Mouse (Mus musculus) limb, embryonic 12.5 days (tissue): ENCODE results near the gene Rps9. TPM values are rescaled to one million over a fixed set of nuclear protein-coding genes. Genes with fewer than 3 reads are reported as not detected.
"Not testable (repeated sequence)": the region's sequence is repeated elsewhere in the genome, so short reads cannot be mapped to it uniquely, and the experiment has no call there.

Source experiments
- ATAC-seq: fragments of 200-750 bp; cut with Nextera tagmentation; 2 replicates; pipeline ENCODE4 v1.8.0; 2017; ENCODE audit warnings: low read depth, moderate TSS enrichment; ENCODE audit not compliant: insufficient number of reproducible peaks, insufficient read depth, low FRiP score, low TSS enrichment
- H3K27ac ChIP-seq: fragments of 300-500 bp; sonication (generic); 2 replicates; pipeline ENCODE4 v1.5.1; 2016; ENCODE audit warnings: mild to moderate bottlenecking, moderate library complexity
- H3K27me3 ChIP-seq: fragments of 300-500 bp; sonication (generic); 2 replicates; pipeline ENCODE4 v1.6.1; 2016; ENCODE audit warnings: mild to moderate bottlenecking, moderate library complexity
- H3K36me3 ChIP-seq: fragments of 300-500 bp; sonication (generic); 2 replicates; pipeline ENCODE4 v1.6.1; 2016; ENCODE audit warnings: mild to moderate bottlenecking, moderate library complexity
- H3K4me1 ChIP-seq: fragments of 300-500 bp; sonication (generic); replicated peaks from 2 replicates; pipeline ENCODE4 v1.6.1; 2016
- H3K4me2 ChIP-seq: fragments of 300-500 bp; sonication (generic); 2 replicates; pipeline ENCODE4 v1.6.1; 2016; ENCODE audit warnings: mild to moderate bottlenecking, moderate library complexity
- H3K4me3 ChIP-seq: fragments of 300-500 bp; sonication (generic); replicated peaks from 2 replicates; pipeline ENCODE4 v1.5.1; 2016; ENCODE audit warnings: mild to moderate bottlenecking
- H3K9ac ChIP-seq: fragments of 300-500 bp; sonication (generic); replicated peaks from 2 replicates; pipeline ENCODE4 v1.6.1; 2016; ENCODE audit warnings: mild to moderate bottlenecking, moderate library complexity
- H3K9me3 ChIP-seq: fragments of 300-500 bp; sonication (generic); 2 replicates; pipeline ENCODE4 v1.6.1; 2016; ENCODE audit warnings: mild to moderate bottlenecking, moderate library complexity
- whole genome bisulfite sequencing: fragments of 180-500 bp; shearing (Covaris S2); methylation state at CpG from one replicate; pipeline ENCODE4 v1.1.7; 2016; 5-methylcytosine and 5-hydroxymethylcytosine counted together
- polyA plus RNA-seq: library from polyadenylated mRNA; unstranded; fragments of >200 nt; fragmentation: Nextera tagmentation; extraction: Ambion mirVana; gene quantifications from 2 replicates; pipeline ENCODE4 v1.2.1, GENCODE M21; 2016

The Rps9 gene
- polyA plus RNA-seq, 1 experiment from 2014 or later: 1,455 TPM

- H3K27ac ChIP-seq: no peak overlapping the region
Observed at GRCm38 (mm10) chr7:3683908-3684550, 19.8 kb upstream of the Rps9 start.

GRCm38 (mm10) chr7:3684698-3685097, 19.1 kb upstream of the Rps9 start:
- Histone ChIP-seq H3K9ac (no peak overlapping the region), H3K27ac (no peak overlapping the region), H3K9me3 (no peaks in the 10 kb centered on the region), H3K4me1 (no peaks in the 10 kb centered on the region), H3K4me3 (no peak overlapping the region), H3K36me3 (peaks cover 79% of the 10 kb centered on the region), H3K4me2 (no peak overlapping the region), H3K27me3 (no peaks in the 10 kb centered on the region)
- 93% methylated on average over 8 of the region's 8 CpGs for WGBS
- no peak for ATAC-seq

More at GRCm38 (mm10) chr7:3683908-3684550, 19.8 kb upstream of the Rps9 start:
- Histone ChIP-seq H3K4me1 (no peaks in the 10 kb centered on the region), H3K4me2 (no peak overlapping the region), H3K27me3 (no peaks in the 10 kb centered on the region), H3K9me3 (no peaks in the 10 kb centered on the region), H3K36me3 (peaks cover 83% of the 10 kb centered on the region), H3K9ac (no peak overlapping the region), H3K4me3 (no peak overlapping the region)
- ATAC-seq: no peak
- WGBS: 87% methylated on average over 10 of the region's 10 CpGs

GRCm38 (mm10) chr7:3685400-3686187, 18.2 kb upstream of the Rps9 start:
- WGBS: 86% methylated on average over 31 of the region's 31 CpGs
- H3K27ac ChIP-seq: no peak overlapping the region
- no peaks in the 10 kb centered on the region for H3K4me1 ChIP-seq
- H3K9me3 ChIP-seq: no peaks in the 10 kb centered on the region
- ATAC-seq: no peak
- H3K4me3 ChIP-seq: no peak overlapping the region
- no peaks in the 10 kb centered on the region for H3K27me3 ChIP-seq
- H3K9ac ChIP-seq: no peak overlapping the region
- peaks cover 82% of the 10 kb centered on the region for H3K36me3 ChIP-seq
- H3K4me2 ChIP-seq: no peak overlapping the region

DNA sequence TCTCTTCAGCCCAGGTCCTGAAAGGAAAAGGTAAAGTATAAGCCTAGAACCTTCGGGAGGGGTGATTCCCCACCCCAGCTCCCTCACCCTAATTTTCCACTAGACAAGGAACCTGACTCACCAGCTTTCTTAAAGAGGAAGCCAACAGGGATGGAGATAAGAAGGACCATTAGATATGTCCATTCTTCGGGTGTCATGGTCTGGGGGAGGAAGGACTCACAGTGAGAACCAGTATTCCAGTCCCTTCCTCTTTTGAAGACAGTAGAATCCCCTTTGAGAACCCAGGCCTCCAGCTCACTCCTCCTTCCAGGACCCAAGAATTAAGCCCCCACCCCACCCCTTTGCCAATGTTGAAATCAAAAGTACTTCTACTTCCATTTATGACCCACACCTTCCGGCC, 11.9 kb upstream of the Rps9 start:
- Histone ChIP-seq H3K27ac (peak overlapping the region; percentile 98; the same call in 1 of the 2 replicates), H3K9ac (peak overlapping the region; percentile 89), H3K4me3 (peak overlapping the region; percentile 71), H3K27me3 (no peaks in the 10 kb centered on the region), H3K36me3 (peaks cover 47% of the 10 kb centered on the region), H3K9me3 (no peaks in the 10 kb centered on the region), H3K4me2 (peak overlapping the region; percentile 81), H3K4me1 (peaks cover 21% of the 10 kb centered on the region)
- ATAC-seq: no peak
- 28% methylated on average over 3 of the region's 3 CpGs for WGBS

DNA sequence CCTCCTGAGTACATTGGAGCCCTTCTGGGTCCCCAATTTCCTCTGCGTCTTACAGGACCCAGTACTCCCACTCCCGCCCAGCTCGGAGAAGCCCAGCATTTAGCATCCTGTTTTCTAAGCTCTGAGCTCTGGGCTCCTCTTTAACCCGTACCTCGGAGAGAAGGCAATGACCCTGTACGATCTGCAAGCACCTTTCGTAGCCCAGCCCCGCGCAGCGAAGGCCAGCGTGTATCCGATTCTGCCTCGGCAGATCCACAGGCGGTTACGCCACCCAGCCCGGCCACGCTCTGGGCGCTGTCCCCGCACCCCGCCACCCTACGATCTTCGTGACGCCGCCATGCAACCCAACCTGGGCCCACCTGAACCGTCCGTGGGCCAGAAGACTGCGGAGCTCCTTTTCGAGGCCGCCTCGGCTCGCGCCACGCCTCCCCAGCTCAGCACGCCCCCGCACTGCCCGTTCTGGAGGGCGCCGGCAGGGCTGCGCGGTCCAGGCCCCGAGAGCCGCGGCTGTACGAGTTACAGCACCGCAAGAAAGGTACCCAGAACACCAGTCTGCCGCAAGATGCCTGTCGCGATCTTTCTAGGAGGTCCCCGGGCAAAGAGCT, 11.3 kb upstream of the Rps9 start, which contains the start of gene Tsen34:
Gene Tsen34, plus strand, starts transcription at position 482 of the 605 bp plus-strand sequence.
- ATAC-seq: peak; percentile 73
- Histone ChIP-seq H3K27me3 (no peaks in the 10 kb centered on the region), H3K9me3 (no peaks in the 10 kb centered on the region), H3K36me3 (peaks cover 47% of the 10 kb centered on the region), H3K4me1 (peaks cover 21% of the 10 kb centered on the region), H3K27ac (peak within 1 kb of the TSS; percentile 98), H3K4me2 (peak within 1 kb of the TSS; percentile 81), H3K9ac (peak within 1 kb of the TSS; percentile 89), H3K4me3 (peak within 1 kb of the TSS; percentile 71)
- under 1% methylated on average over 49 of the region's 49 CpGs for WGBS

- no peaks in the 10 kb centered on the region for H3K27me3 ChIP-seq
- peak within 1 kb of the TSS; percentile 71 for H3K4me3 ChIP-seq
- peaks cover 47% of the 10 kb centered on the region for H3K36me3 ChIP-seq
- peaks cover 21% of the 10 kb centered on the region for H3K4me1 ChIP-seq
- H3K27ac ChIP-seq: peak within 1 kb of the TSS; percentile 98
- under 1% methylated on average over 55 of the region's 55 CpGs for WGBS
- no peaks in the 10 kb centered on the region for H3K9me3 ChIP-seq
- peak; percentile 89 for ATAC-seq
- H3K4me2 ChIP-seq: peak within 1 kb of the TSS; percentile 81
- peak within 1 kb of the TSS; percentile 89 for H3K9ac ChIP-seq
Observed at GRCm38 (mm10) chr7:3692987-3693808, 10.6 kb upstream of the Rps9 start, which contains the start of gene Mboat7. Gene Mboat7 (minus strand): TSS chr7:3693523.

DNA sequence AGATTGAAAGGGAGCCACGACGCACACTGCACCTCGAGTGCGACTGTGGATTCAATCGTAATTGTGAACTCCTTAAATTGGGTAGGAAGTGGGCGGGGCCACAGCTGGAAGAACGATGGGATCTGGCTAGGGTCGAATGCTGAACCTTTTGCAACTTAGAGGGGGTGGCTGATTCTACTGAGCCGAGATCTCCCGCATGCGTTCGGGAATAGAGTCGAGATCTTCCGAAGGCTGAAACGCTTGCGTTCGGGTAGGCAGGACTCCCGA, 10.1 kb upstream of the Rps9 start:
- WGBS: under 1% methylated on average over 18 of the region's 18 CpGs
- peak overlapping the region; percentile 89 for H3K9ac ChIP-seq
- peaks cover 47% of the 10 kb centered on the region for H3K36me3 ChIP-seq
- peak overlapping the region; percentile 71 for H3K4me3 ChIP-seq
- no peaks in the 10 kb centered on the region for H3K9me3 ChIP-seq
- H3K4me2 ChIP-seq: peak overlapping the region; percentile 81
- peak overlapping the region; percentile 98 for H3K27ac ChIP-seq
- no peak for ATAC-seq
- peaks cover 21% of the 10 kb centered on the region for H3K4me1 ChIP-seq
- no peaks in the 10 kb centered on the region for H3K27me3 ChIP-seq

- Histone ChIP-seq H3K36me3 (peaks cover 53% of the 10 kb centered on the region), H3K4me3 (peak overlapping the region; percentile 71), H3K9ac (peak overlapping the region; percentile 89), H3K27ac (peak overlapping the region; percentile 98), H3K27me3 (no peaks in the 10 kb centered on the region), H3K4me1 (peaks cover 21% of the 10 kb centered on the region), H3K9me3 (no peaks in the 10 kb centered on the region), H3K4me2 (peak overlapping the region; percentile 81)
- peak; percentile 60 for ATAC-seq
- under 1% methylated on average over 55 of the region's 55 CpGs for WGBS
Observed at GRCm38 (mm10) chr7:3694076-3694948, 9.5 kb upstream of the Rps9 start.

DNA sequence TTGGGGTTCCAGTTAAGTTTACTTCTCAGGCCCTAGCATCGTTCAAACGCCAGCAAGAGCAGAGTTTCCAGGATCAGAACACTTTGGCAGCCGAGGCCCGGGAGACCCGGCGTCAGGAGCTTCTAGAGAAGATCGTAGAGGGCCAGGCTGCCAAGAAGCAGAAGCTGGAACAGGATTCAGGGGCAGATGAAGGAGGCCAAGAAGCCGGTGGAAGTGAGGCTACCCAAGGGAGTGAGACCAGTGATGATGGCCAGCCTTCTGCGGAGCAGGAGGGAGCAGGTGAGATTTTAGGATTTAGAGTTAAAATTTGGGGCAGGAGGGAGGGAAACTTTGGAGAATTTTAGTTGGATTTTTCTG, 8.9 kb upstream of the Rps9 start:
- peak overlapping the region; percentile 81 for H3K4me2 ChIP-seq
- not testable (repeated sequence) for H3K9me3 ChIP-seq, H3K27me3 ChIP-seq, ATAC-seq
- 2% methylated on average over 9 of the region's 9 CpGs for WGBS
- H3K27ac ChIP-seq: peak overlapping the region; percentile 98
- peaks cover 21% of the 10 kb centered on the region for H3K4me1 ChIP-seq
- peaks cover 54% of the 10 kb centered on the region for H3K36me3 ChIP-seq
- peak overlapping the region; percentile 71 for H3K4me3 ChIP-seq
- peak overlapping the region; percentile 89 for H3K9ac ChIP-seq

GRCm38 (mm10) chr7:3698471-3698870, 5.3 kb upstream of the Rps9 start:
- Histone ChIP-seq H3K27me3 (no peaks in the 10 kb centered on the region), H3K9ac (no peak overlapping the region), H3K4me3 (no peak overlapping the region), H3K4me2 (no peak overlapping the region), H3K4me1 (peaks cover 9% of the 10 kb centered on the region), H3K36me3 (peaks cover 66% of the 10 kb centered on the region), H3K9me3 (no peaks in the 10 kb centered on the region), H3K27ac (no peak overlapping the region)
- WGBS: 94% methylated on average over 6 of the region's 6 CpGs
- ATAC-seq: no peak
